Mouse (Mus musculus): ENCODE measurements around the gene Cobl. TPM values are rescaled to one million over a fixed set of nuclear protein-coding genes. Genes with fewer than 3 reads are reported as not detected.

Cobl gene
- total RNA-seq, 4 experiments from 2014 or later: 3.0 to 4.0 (median 3.5) TPM

GRCm38 (mm10) chr11:12309423-12310023 is 155.2 kb downstream of the Cobl start:
- no peak for DNase-seq

- DNase-seq: no peak
These were observed 159.9 kb downstream of the Cobl start for GRCm38 (mm10) chr11:12304879-12305278.

- no peak for DNase-seq
These were observed 164.9 kb downstream of the Cobl start for GRCm38 (mm10) chr11:12299701-12300446.

GRCm38 (mm10) chr11:12291654-12291935 is 173.2 kb downstream of the Cobl start:
- no peak for DNase-seq

- peak; percentile 19 for DNase-seq
These were observed 173.7 kb downstream of the Cobl start for GRCm38 (mm10) chr11:12290911-12291653.

- no peak for DNase-seq
These were observed 179.3 kb downstream of the Cobl start for GRCm38 (mm10) chr11:12285319-12286021.

GRCm38 (mm10) chr11:12280711-12281110 is 184.0 kb downstream of the Cobl start:
- DNase-seq: no peak

GRCm38 (mm10) chr11:12274276-12274675 is 190.5 kb downstream of the Cobl start:
- DNase-seq: no peak

GRCm38 (mm10) chr11:12273726-12274125 is 191.0 kb downstream of the Cobl start:
- no peak for DNase-seq

GRCm38 (mm10) chr11:12258411-12258810 is 206.3 kb downstream of the Cobl start:
- no peak for DNase-seq

- no peak for DNase-seq
These were observed 207.2 kb downstream of the Cobl start for GRCm38 (mm10) chr11:12257324-12258118.

- no peak for DNase-seq
These were observed 219.3 kb downstream of the Cobl start for GRCm38 (mm10) chr11:12245327-12245915.

- no peak for DNase-seq
These were observed 228.4 kb downstream of the Cobl start for GRCm38 (mm10) chr11:12236341-12236740.

- no peak for DNase-seq
These were observed 229.9 kb downstream of the Cobl start for GRCm38 (mm10) chr11:12234876-12235275.

GRCm38 (mm10) chr11:12234126-12234525 is 230.6 kb downstream of the Cobl start:
- DNase-seq: no peak

- DNase-seq: no peak
These were observed 232.0 kb downstream of the Cobl start for GRCm38 (mm10) chr11:12232743-12233125.

- DNase-seq: no peak
These were observed 232.6 kb downstream of the Cobl start for GRCm38 (mm10) chr11:12232041-12232742.

GRCm38 (mm10) chr11:12231481-12232035 is 233.2 kb downstream of the Cobl start:
- peak; percentile 57 for DNase-seq

- DNase-seq: peak; percentile 13
These were observed 235.3 kb downstream of the Cobl start for GRCm38 (mm10) chr11:12229411-12229810.

GRCm38 (mm10) chr11:12227343-12227742 is 237.4 kb downstream of the Cobl start:
- DNase-seq: no peak

Measured in adrenal gland, adult 8-10 months (tissue).